Mouse (Mus musculus): ENCODE measurements around the gene Olfm2. TPM values are rescaled to one million over a fixed set of nuclear protein-coding genes. Genes with fewer than 3 reads are reported as not detected.
"Not testable (repeated sequence)": the region's sequence is repeated elsewhere in the genome, so short reads cannot be mapped to it uniquely, and the experiment has no call there.

Olfm2 gene
- polyA plus RNA-seq, 1 experiment from 2014 or later: 6.7 TPM

DNA sequence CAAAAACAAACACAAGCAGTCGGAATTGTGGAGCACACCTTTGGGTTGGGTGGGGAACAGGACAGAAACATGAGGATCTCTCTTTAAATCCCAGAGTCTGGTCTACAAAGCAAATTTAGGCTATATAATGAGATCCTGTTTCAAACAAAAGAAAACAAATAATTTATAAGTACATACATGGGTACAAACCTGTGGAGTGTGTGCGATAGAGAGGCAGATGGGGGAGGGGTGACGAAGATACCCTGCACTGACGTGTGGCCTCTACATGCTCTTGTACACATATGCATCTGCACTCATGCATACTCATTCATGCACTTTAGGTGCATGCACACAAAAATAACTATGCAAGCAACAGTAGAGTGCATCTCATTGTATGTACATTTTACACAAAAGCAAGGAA lies 106.7 kb downstream of the Olfm2 start:
- H3K36me3 ChIP-seq (ENCODE audit: control insufficient read depth, insufficient read depth, low read length): peaks cover 9% of the 10 kb centered on the region
- no peaks in the 10 kb centered on the region for H3K9me3 ChIP-seq (ENCODE audit: control insufficient read depth, low read length)
- H3K9ac ChIP-seq (ENCODE audit: low read depth, low read length): no peak overlapping the region
- H3K4me2 ChIP-seq (ENCODE audit: low read depth, low read length): no peak overlapping the region
- ATAC-seq: no peak
- no peak overlapping the region for H3K4me3 ChIP-seq (ENCODE audit: low read length)
- H3K27ac ChIP-seq (ENCODE audit: low read length): no peak overlapping the region
- 90% methylated on average over 4 of the region's 4 CpGs for WGBS
- no peaks in the 10 kb centered on the region for H3K27me3 ChIP-seq (replicated peaks; ENCODE audit: control insufficient read depth, insufficient read depth, low read length)
- peaks cover 6% of the 10 kb centered on the region for H3K4me1 ChIP-seq (ENCODE audit: control insufficient read depth, insufficient read depth, low read length)

DNA sequence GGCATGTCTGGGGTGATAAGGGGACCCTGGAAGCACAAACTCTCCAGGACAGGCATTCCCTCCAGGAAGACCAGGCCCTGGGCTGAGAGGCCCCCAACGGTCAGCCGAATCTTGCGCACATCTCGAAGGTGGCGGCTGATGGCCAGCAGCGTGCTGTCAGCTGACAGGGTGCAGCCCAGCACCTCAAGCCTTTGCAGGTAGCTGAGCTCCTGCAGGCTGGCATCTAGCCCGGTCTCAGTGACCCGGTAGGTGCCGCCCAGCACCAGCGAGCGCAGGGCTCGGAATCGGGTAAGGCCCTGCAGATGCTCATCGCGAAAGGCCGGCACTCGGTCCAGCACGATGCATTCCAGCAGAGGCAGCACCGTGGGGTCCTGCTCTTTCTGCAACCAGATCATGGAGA lies 107.6 kb downstream of the Olfm2 start:
- Histone ChIP-seq H3K9me3 (ENCODE audit: control insufficient read depth, low read length) (no peaks in the 10 kb centered on the region), H3K4me3 (ENCODE audit: low read length) (no peak overlapping the region), H3K36me3 (ENCODE audit: control insufficient read depth, insufficient read depth, low read length) (peaks cover 9% of the 10 kb centered on the region), H3K27ac (ENCODE audit: low read length) (no peak overlapping the region), H3K9ac (ENCODE audit: low read depth, low read length) (no peak overlapping the region), H3K27me3 (replicated peaks; ENCODE audit: control insufficient read depth, insufficient read depth, low read length) (no peaks in the 10 kb centered on the region), H3K4me2 (ENCODE audit: low read depth, low read length) (no peak overlapping the region), H3K4me1 (ENCODE audit: control insufficient read depth, insufficient read depth, low read length) (peaks cover 6% of the 10 kb centered on the region)
- ATAC-seq: no peak
- WGBS: 95% methylated on average over 19 of the region's 19 CpGs

DNA sequence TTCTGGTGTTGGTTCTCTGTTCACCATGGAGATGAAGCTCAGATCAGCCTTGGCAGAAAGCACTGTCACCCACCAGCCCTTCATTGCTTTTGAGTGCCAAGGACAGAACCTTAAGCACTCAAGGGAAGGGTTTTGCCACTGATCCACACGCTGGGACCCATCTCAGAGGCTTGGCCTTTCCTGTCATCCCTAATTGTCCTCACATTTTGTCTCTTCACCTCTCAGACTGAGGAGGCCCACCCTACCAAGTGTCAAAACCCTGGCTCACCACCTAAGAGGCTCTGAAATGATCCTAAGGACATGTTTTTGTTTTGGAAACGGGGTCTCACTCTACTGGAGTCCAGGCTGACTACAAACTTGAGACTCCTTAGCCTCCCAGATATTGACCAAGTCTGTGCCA lies 109.4 kb downstream of the Olfm2 start:
- Histone ChIP-seq H3K27ac (ENCODE audit: low read length) (no peak overlapping the region), H3K4me1 (ENCODE audit: control insufficient read depth, insufficient read depth, low read length) (peaks cover 6% of the 10 kb centered on the region), H3K9me3 (ENCODE audit: control insufficient read depth, low read length) (no peaks in the 10 kb centered on the region), H3K4me2 (ENCODE audit: low read depth, low read length) (no peak overlapping the region), H3K36me3 (ENCODE audit: control insufficient read depth, insufficient read depth, low read length) (peaks cover 9% of the 10 kb centered on the region), H3K4me3 (ENCODE audit: low read length) (no peak overlapping the region), H3K9ac (ENCODE audit: low read depth, low read length) (no peak overlapping the region), H3K27me3 (replicated peaks; ENCODE audit: control insufficient read depth, insufficient read depth, low read length) (no peaks in the 10 kb centered on the region)
- 81% methylated on average over 2 of the region's 2 CpGs for WGBS
- ATAC-seq: no peak

DNA sequence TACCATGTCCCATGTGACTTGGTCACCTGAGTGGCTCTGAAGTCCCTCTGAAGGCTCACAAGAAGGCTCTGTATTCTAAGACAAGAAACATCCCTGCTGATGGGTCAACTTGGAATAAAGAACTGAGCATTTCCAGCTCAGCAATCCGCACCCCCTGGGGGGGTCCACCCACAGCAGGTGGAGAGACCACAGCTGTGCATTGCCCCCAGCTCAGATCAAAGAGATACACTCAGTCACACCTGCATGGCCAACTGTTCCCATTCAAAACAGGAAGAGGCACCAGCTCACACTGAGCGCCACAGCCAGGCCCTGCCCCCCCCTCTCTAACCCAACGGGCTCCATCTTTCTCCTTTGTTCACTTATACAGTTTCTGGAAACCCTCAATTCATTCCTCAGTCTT lies 109.9 kb downstream of the Olfm2 start:
- Histone ChIP-seq H3K36me3 (ENCODE audit: control insufficient read depth, insufficient read depth, low read length) (peaks cover 9% of the 10 kb centered on the region), H3K27ac (ENCODE audit: low read length) (no peak overlapping the region), H3K9ac (ENCODE audit: low read depth, low read length) (no peak overlapping the region), H3K4me2 (ENCODE audit: low read depth, low read length) (no peak overlapping the region), H3K27me3 (replicated peaks; ENCODE audit: control insufficient read depth, insufficient read depth, low read length) (no peaks in the 10 kb centered on the region), H3K4me3 (ENCODE audit: low read length) (no peak overlapping the region), H3K4me1 (ENCODE audit: control insufficient read depth, insufficient read depth, low read length) (peaks cover 1% of the 10 kb centered on the region), H3K9me3 (ENCODE audit: control insufficient read depth, low read length) (no peaks in the 10 kb centered on the region)
- ATAC-seq: no peak
- WGBS: 85% methylated on average over 3 of the region's 3 CpGs

DNA sequence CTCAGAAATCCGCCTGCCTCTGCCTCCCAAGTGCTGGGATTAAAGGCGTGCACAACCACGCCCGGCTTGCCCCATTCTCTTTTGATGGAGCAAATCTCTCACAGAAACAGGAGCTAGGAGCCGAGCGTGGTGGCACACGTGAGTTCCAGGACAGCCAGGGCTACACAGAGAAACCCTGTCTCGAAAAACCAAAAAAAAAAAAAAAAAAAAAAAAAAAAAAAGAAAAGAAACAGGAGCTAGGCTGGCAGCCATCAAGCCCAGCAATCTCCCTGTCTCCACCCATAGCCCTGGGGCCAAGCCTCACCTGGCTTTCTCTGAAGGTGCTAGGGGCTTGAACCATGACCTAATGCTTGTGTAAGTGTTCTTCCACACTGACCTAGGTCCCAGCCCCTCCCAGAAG lies 110.5 kb downstream of the Olfm2 start:
- not testable (repeated sequence) for H3K9me3 ChIP-seq (ENCODE audit: control insufficient read depth, low read length); H3K9ac ChIP-seq (ENCODE audit: low read depth, low read length); H3K36me3 ChIP-seq (ENCODE audit: control insufficient read depth, insufficient read depth, low read length); H3K27me3 ChIP-seq (replicated peaks; ENCODE audit: control insufficient read depth, insufficient read depth, low read length); H3K4me2 ChIP-seq (ENCODE audit: low read depth, low read length); H3K4me1 ChIP-seq (ENCODE audit: control insufficient read depth, insufficient read depth, low read length); ATAC-seq; H3K4me3 ChIP-seq (ENCODE audit: low read length); H3K27ac ChIP-seq (ENCODE audit: low read length)
- WGBS: 95% methylated on average over 8 of the region's 8 CpGs

DNA sequence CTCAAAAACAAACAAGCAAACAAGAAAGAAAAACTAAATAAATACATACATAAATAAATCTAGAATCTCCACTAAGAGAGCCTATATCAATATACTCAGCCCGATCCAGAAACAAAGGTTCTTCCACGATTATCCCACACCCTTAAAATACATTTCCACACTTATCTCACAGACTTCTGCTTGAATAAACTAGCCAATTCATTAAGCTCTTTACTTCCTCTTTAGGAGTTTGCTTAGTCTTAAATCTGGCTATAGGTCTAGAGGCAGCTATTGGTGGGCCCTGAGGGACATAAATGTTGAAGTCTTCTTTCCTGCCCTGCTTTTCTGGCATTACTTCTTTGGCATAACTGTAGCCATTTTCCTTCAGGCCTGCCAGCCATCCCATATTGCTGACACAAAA lies 114.8 kb downstream of the Olfm2 start:
- Histone ChIP-seq H3K4me1 (ENCODE audit: control insufficient read depth, insufficient read depth, low read length) (no peaks in the 10 kb centered on the region), H3K27me3 (replicated peaks; ENCODE audit: control insufficient read depth, insufficient read depth, low read length) (no peaks in the 10 kb centered on the region), H3K9ac (ENCODE audit: low read depth, low read length) (no peak overlapping the region), H3K27ac (ENCODE audit: low read length) (no peak overlapping the region), H3K36me3 (ENCODE audit: control insufficient read depth, insufficient read depth, low read length) (no peaks in the 10 kb centered on the region; the same call in 1 of the 2 replicates), H3K9me3 (ENCODE audit: control insufficient read depth, low read length) (no peaks in the 10 kb centered on the region), H3K4me2 (ENCODE audit: low read depth, low read length) (no peak overlapping the region), H3K4me3 (ENCODE audit: low read length) (no peak overlapping the region)
- WGBS: 90% methylated on average over 2 of the region's 2 CpGs
- no peak for ATAC-seq

Other genes with a start within 250 kb of the Olfm2 start
- 44.1 and 49.3 TPM in 2 replicates for gene Zfp266, start 224.9 kb downstream of the Olfm2 start, polyA plus RNA-seq (2015; fragmentation: Nextera tagmentation; extraction: Ambion mirVana)
- gene Zfp846, start 165.1 kb downstream of the Olfm2 start, polyA plus RNA-seq (2015; fragmentation: Nextera tagmentation; extraction: Ambion mirVana): 10.7 and 11.7 TPM in 2 replicates
- 356 and 361 TPM in 2 replicates for gene Ubl5, start 103.5 kb downstream of the Olfm2 start, polyA plus RNA-seq (2015; fragmentation: Nextera tagmentation; extraction: Ambion mirVana)
- gene Fbxl12, start 101.6 kb downstream of the Olfm2 start, polyA plus RNA-seq (2015; fragmentation: Nextera tagmentation; extraction: Ambion mirVana): 16.5 and 17.3 TPM in 2 replicates
- 42.0 and 45.4 TPM in 2 replicates for gene Pin1, start 94.3 kb downstream of the Olfm2 start, polyA plus RNA-seq (2015; fragmentation: Nextera tagmentation; extraction: Ambion mirVana)
- 1.8 and 2.4 TPM in 2 replicates for gene Col5a3, start 68.7 kb upstream of the Olfm2 start, polyA plus RNA-seq (2015; fragmentation: Nextera tagmentation; extraction: Ambion mirVana)
- not detected in 2 replicates for gene Rdh8, start 72.2 kb upstream of the Olfm2 start, polyA plus RNA-seq (2015; fragmentation: Nextera tagmentation; extraction: Ambion mirVana)
- gene A230050P20Rik, start 122.3 kb upstream of the Olfm2 start, polyA plus RNA-seq (2015; fragmentation: Nextera tagmentation; extraction: Ambion mirVana): 16.2 and 18.3 TPM in 2 replicates
- gene Angptl6, start 133.4 kb upstream of the Olfm2 start, polyA plus RNA-seq (2015; fragmentation: Nextera tagmentation; extraction: Ambion mirVana): 10.7 and 11.2 TPM in 2 replicates
- 79.5 and 97.6 TPM in 2 replicates for gene Ppan, start 141.8 kb upstream of the Olfm2 start, polyA plus RNA-seq (2015; fragmentation: Nextera tagmentation; extraction: Ambion mirVana)
- gene Eif3g, start 152.3 kb upstream of the Olfm2 start, polyA plus RNA-seq (2015; fragmentation: Nextera tagmentation; extraction: Ambion mirVana): 261 and 297 TPM in 2 replicates
- gene Dnmt1, start 213.5 kb upstream of the Olfm2 start, polyA plus RNA-seq (2015; fragmentation: Nextera tagmentation; extraction: Ambion mirVana): 56.3 and 56.9 TPM in 2 replicates
- 24.3 and 24.4 TPM in 2 replicates for gene S1pr2, start 230.4 kb upstream of the Olfm2 start, polyA plus RNA-seq (2015; fragmentation: Nextera tagmentation; extraction: Ambion mirVana)

Data from intestine, embryonic 16.5 days (tissue).